Mouse (Mus musculus): Measurements from ENCODE around the gene Pla1a.

GRCm38 (mm10) chr16:38400311-38400960 lies 32.5 kb downstream of the Pla1a start:
- TF ChIP-seq CTCF (conservative IDR thresholded peaks at IDR 0.05; ENCODE audit: insufficient read depth, insufficient read length, low read depth, low read length) (no peak), POLR2A (IDR thresholded peaks at IDR 0.05; ENCODE audit: low read depth, low read length) (no peak)
